Mouse (Mus musculus) heart, postnatal 0 days (tissue): ENCODE measurements at regions not wholly inside any gene's neighbourhood (a gene's known extent, or its start where the extent isn't known, plus 50 kb on each side); places are given as distances from the start of the nearest gene placed in this dataset.

Experiments used
- ATAC-seq: fragments of 200-750 bp; cut with Nextera tagmentation; 2 replicates; pipeline ENCODE4 v1.8.0; 2017; ENCODE audit warnings: low read depth, moderate number of reproducible peaks, moderate library complexity; ENCODE audit not compliant: insufficient read depth
- DNase-seq: peaks from one replicate; pipeline ENCODE4 v3.0.0-alpha.2; 2016; ENCODE audit warnings: low spot score
- H3K27ac ChIP-seq: fragments of 300-500 bp; sonication (generic); 2 replicates; pipeline ENCODE4 v1.5.1; 2014; ENCODE audit warnings: low read depth, mild to moderate bottlenecking
- H3K27me3 ChIP-seq: fragments of 300-500 bp; sonication (generic); 2 replicates; pipeline ENCODE4 v1.6.1; 2014; ENCODE audit warnings: low read length, mixed read lengths; ENCODE audit not compliant: control insufficient read depth, insufficient read depth
- H3K36me3 ChIP-seq: fragments of 300-500 bp; sonication (generic); replicated peaks from 2 replicates; pipeline ENCODE4 v1.6.1; 2014; ENCODE audit warnings: low read length, mixed read lengths; ENCODE audit not compliant: control insufficient read depth, insufficient read depth
- H3K4me1 ChIP-seq: fragments of 300-500 bp; sonication (generic); 2 replicates; pipeline ENCODE4 v1.6.1; 2014; ENCODE audit warnings: antibody characterized with exemption; ENCODE audit not compliant: control insufficient read depth, insufficient read depth
- H3K4me2 ChIP-seq: fragments of 300-500 bp; sonication (generic); 2 replicates; pipeline ENCODE4 v1.6.1; 2014; ENCODE audit warnings: low read depth, mild to moderate bottlenecking, low read length, moderate library complexity
- H3K4me3 ChIP-seq: fragments of 300-500 bp; sonication (generic); 2 replicates; pipeline ENCODE4 v1.5.1; 2014; ENCODE audit warnings: low read depth, low read length
- H3K9ac ChIP-seq: fragments of 300-500 bp; sonication (generic); replicated peaks from 2 replicates; pipeline ENCODE4 v1.6.1; 2014; ENCODE audit warnings: low read depth, low read length, mixed read lengths
- H3K9me3 ChIP-seq: fragments of 300-500 bp; sonication (generic); replicated peaks from 2 replicates; pipeline ENCODE4 v1.6.1; 2016; ENCODE audit warnings: low read length; ENCODE audit not compliant: control insufficient read depth
- CTCF ChIP-seq: IDR thresholded peaks from 2 replicates; pipeline ENCODE4 v1.5.1; 2016; ENCODE audit warnings: antibody characterized with exemption, control low read depth, low read depth
- EP300 ChIP-seq: IDR thresholded peaks from 2 replicates; pipeline ENCODE4 v1.6.1; 2016; ENCODE audit warnings: antibody characterized with exemption, low read depth
- WGBS: fragments of 180-500 bp; shearing (Covaris S2); extraction: QIAGEN DNeasy Blood & Tissue Kit; methylation state at CpG from one replicate; pipeline ENCODE4 v1.1.7; 2014; 5-methylcytosine and 5-hydroxymethylcytosine counted together

DNA sequence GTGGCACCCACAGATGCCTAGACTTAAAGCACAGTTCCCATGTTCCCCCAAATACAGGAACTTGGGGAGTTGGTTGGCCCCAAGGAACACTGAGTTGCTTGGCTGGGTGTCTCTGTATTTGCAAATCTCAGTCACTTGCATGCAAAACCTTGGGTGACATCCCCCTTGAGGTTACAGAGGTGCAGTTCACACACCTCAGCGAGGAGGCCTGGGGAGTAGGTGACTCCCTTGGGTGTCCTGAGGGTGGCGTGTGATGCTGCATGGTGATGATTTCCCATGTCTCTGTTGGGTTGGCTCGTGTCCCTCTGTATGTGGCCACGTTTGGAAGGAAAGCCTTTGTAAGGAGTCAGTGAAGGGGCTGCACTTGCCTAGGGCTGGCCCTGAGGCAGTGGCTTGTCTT lies 123.4 kb downstream of the Cdh26 start:
- Histone ChIP-seq H3K9me3 (no peaks in the 10 kb centered on the region), H3K36me3 (no peaks in the 10 kb centered on the region), H3K9ac (no peak overlapping the region), H3K4me2 (no peak overlapping the region), H3K27me3 (no peaks in the 10 kb centered on the region), H3K4me1 (no peaks in the 10 kb centered on the region; the same call in none of the 2 replicates), H3K27ac (no peak overlapping the region), H3K4me3 (no peak overlapping the region)
- ATAC-seq (no peak), DNase-seq (no peak)
- TF ChIP-seq CTCF (no peak), EP300 (no peak)
- 67% methylated on average over 4 of the region's 4 CpGs for WGBS

DNA sequence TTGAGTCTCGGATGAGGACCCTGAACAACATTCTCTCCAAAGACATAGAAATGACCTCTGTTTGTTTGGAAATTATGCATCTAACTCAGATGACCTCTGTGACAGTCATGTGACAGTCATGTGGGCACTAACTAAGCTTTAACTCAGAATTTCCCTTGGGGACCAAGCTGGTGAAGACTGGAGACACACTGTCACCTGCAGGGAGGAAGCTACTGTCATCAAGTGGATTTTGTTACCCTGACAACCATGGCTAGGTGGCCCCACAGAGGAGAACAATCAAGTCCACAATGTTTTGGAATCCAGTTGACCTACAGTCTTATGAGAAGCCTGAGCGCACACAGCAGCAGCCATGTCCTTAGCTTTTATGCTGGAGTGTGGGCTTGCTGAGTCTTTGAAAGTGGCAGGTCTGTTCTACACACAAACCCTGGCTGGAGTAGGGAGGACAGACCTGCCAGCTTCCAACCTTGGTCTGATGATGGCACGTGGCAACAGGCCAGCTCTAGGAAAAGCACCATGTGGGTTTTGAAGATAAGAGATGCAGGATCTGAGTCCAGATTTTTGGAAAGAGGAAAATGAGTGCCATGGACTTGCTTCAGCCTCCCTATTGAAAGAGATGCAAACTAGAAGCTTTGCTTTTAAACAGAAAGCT lies 125.5 kb downstream of the Cdh26 start:
- TF ChIP-seq CTCF (no peak), EP300 (no peak)
- Histone ChIP-seq H3K4me1 (no peaks in the 10 kb centered on the region; the same call in none of the 2 replicates), H3K4me3 (no peak overlapping the region), H3K4me2 (no peak overlapping the region), H3K36me3 (no peaks in the 10 kb centered on the region), H3K27ac (no peak overlapping the region), H3K9me3 (no peaks in the 10 kb centered on the region), H3K27me3 (no peaks in the 10 kb centered on the region), H3K9ac (no peak overlapping the region)
- DNase-seq (no peak), ATAC-seq (no peak)
- 73% methylated on average over 3 of the region's 3 CpGs for WGBS

DNA sequence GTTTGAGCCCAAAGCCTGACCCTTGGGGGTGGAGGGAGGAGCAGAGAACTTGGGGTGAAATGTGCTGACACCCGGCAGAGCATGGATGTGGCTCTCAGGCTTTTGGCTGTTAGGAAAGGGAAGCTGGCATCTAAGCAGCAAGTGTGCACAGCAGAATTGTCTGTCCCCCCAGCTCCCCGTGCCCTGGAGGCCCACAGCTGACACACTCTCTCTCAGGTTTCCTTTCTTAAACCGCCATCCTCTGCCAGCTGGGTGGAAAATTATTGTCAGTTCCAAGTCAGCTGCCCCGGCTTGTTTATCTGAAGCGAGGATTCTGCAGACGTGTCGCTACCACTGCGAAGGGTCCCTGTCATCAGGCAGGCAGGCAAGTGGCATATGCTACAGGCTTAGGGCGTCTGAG lies 127.6 kb downstream of the Cdh26 start:
- Histone ChIP-seq H3K27ac (no peak overlapping the region), H3K4me2 (no peak overlapping the region), H3K9me3 (no peaks in the 10 kb centered on the region), H3K9ac (no peak overlapping the region), H3K4me3 (no peak overlapping the region), H3K36me3 (no peaks in the 10 kb centered on the region), H3K4me1 (no peaks in the 10 kb centered on the region; the same call in none of the 2 replicates), H3K27me3 (no peaks in the 10 kb centered on the region)
- no peak for TF ChIP-seq CTCF
- no peak for TF ChIP-seq EP300
- 29% methylated on average over 9 of the region's 9 CpGs for WGBS
- DNase-seq (no peak), ATAC-seq (peak; percentile 24; the same call in 1 of the 2 replicates)

DNA sequence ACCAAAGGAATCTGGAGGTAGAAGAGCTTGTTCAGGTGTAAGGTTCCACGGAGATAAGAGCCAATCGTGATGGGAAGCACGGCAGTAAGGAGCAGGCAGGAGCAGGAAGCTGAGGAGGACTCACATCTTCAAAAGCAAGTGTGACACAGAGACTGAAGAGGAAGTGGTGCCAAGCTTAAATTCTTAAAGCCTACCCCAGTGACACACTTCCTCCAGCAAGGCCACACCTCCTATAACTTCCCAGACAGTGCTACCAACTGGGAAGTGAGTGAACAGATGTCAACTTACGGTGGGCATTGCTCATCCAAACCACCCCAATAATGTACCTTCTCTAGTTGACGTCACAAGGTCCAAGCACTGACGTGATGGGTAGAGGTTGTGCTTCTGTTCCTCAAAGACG lies 133.0 kb downstream of the Cdh26 start:
- TF ChIP-seq CTCF: no peak
- TF ChIP-seq EP300: no peak
- H3K9me3 ChIP-seq: no peaks in the 10 kb centered on the region
- ATAC-seq (no peak), DNase-seq (no peak)
- WGBS: 78% methylated on average over 7 of the region's 7 CpGs
- H3K27ac ChIP-seq: no peak overlapping the region
- no peaks in the 10 kb centered on the region for H3K36me3 ChIP-seq
- H3K9ac ChIP-seq: no peak overlapping the region
- H3K4me1 ChIP-seq: 0 out of 2 replicates have a peak, but pooled peaks cover 7% of the 10 kb centered on the region
- no peak overlapping the region for H3K4me2 ChIP-seq
- H3K4me3 ChIP-seq: no peak overlapping the region
- no peaks in the 10 kb centered on the region for H3K27me3 ChIP-seq

DNA sequence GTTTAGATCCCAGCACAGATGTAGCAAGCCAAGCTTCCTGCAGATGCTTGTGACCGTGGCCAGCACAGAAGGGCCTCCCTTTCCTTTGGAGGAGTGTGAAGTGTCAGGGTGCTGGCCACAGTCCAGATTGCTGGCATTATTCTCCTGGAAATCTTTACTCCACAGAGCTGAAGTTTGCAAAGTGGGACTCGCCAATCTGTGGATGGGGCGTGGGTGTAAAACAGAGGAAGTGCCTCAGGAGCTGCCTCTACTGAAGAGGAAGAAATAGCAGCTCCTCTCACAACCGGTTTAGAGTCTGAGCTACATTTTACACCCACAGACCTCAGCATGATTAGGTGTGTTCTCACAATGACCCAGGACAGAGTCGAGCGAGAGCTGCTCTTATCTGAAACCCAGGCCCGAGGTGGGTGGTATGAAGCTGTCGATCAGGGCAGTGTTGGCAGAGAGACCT lies 135.1 kb downstream of the Cdh26 start:
- H3K9me3 ChIP-seq: no peaks in the 10 kb centered on the region
- no peaks in the 10 kb centered on the region for H3K36me3 ChIP-seq
- H3K9ac ChIP-seq: no peak overlapping the region
- H3K4me3 ChIP-seq: no peak overlapping the region
- 0 out of 2 replicates have a peak, but pooled peaks cover 7% of the 10 kb centered on the region for H3K4me1 ChIP-seq
- 7% methylated on average over 8 of the region's 8 CpGs for WGBS
- H3K27me3 ChIP-seq: no peaks in the 10 kb centered on the region
- DNase-seq (no peak), ATAC-seq (peak; percentile 20; the same call in 1 of the 2 replicates)
- H3K4me2 ChIP-seq: no peak overlapping the region
- TF ChIP-seq CTCF (no peak), EP300 (no peak)
- H3K27ac ChIP-seq: no peak overlapping the region

DNA sequence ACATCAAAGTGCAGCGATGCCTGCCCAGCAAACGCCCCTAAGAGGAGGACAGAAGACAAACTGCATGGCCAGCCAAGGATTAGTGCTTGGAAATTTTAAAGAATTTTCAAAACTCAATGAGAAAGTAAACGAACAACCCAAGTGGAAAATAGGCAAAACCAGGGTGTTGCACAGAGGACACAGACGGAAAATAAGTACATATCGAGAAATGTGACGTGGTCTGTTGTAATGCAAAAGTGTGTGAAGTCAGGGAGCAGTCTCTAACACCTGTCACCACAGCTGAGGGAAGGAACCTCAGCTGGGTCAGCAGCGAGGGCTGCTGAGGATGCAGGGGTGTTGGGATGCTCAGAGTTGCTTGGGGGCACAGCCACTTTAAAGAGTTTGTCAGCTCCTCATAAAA lies 137.2 kb downstream of the Cdh26 start:
- no peak overlapping the region for H3K27ac ChIP-seq
- no peak overlapping the region for H3K9ac ChIP-seq
- H3K4me3 ChIP-seq: no peak overlapping the region
- no peaks in the 10 kb centered on the region for H3K27me3 ChIP-seq
- no peak overlapping the region for H3K4me2 ChIP-seq
- no peaks in the 10 kb centered on the region for H3K9me3 ChIP-seq
- 0 out of 2 replicates have a peak, but pooled peaks cover 7% of the 10 kb centered on the region for H3K4me1 ChIP-seq
- no peak for TF ChIP-seq EP300
- no peak for TF ChIP-seq CTCF
- H3K36me3 ChIP-seq: no peaks in the 10 kb centered on the region
- ATAC-seq (no peak), DNase-seq (no peak)
- 76% methylated on average over 7 of the region's 7 CpGs for WGBS
